Mouse (Mus musculus) C2C12 (cell line): ENCODE measurements around the gene Pdlim1.

Source experiments
- CEBPB ChIP-seq: IDR thresholded peaks from one replicate; pipeline ENCODE4 v1.6.1; 2011; ENCODE audit warnings: low read depth, mild to moderate bottlenecking, control low read depth, moderate library complexity
- CTCF ChIP-seq: IDR thresholded peaks from one replicate; pipeline ENCODE4 v1.5.1; 2011; ENCODE audit not compliant: control insufficient read depth, insufficient read depth, insufficient read length
- MAX ChIP-seq: IDR thresholded peaks from one replicate; pipeline ENCODE4 v1.6.1; 2011; ENCODE audit warnings: mild to moderate bottlenecking, control low read depth
- MYOD1 ChIP-seq: IDR thresholded peaks from one replicate; pipeline ENCODE4 v1.6.1; 2011; ENCODE audit warnings: low read depth; ENCODE audit not compliant: control insufficient read depth, insufficient read length
- MYOG ChIP-seq: IDR thresholded peaks from one replicate; pipeline ENCODE4 v1.6.1; 2011; ENCODE audit not compliant: control insufficient read depth, insufficient read length; ENCODE audit errors: extremely low read depth
- USF1 ChIP-seq: IDR thresholded peaks from one replicate; pipeline ENCODE4 v1.6.1; 2011; ENCODE audit warnings: low read depth, mild to moderate bottlenecking, control low read depth, moderate library complexity

DNA sequence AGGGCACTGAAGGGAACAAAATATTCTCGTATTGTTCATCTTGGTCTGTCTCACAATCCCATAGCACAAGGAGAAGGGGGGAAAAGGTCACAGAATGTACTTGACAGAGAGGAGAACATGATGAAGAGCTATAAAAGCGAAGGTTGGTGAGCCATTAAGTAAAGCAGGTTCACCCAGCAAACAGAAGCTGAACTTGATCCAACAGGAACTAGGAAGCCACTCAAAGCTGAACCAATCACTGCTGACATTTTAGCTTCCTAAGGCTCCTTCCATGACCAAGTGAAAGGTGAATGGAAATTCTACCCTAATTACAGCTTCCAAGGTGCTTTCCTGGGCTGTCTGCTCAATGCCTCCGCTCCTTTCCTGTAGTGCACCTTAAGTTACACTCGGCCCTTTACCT is 20.5 kb downstream of the Pdlim1 start:
- TF ChIP-seq CTCF (no peak), MAX (no peak), CEBPB (no peak), MYOG (no peak), MYOD1 (no peak), USF1 (no peak)
